Mouse (Mus musculus): ENCODE data around the gene Selplg. TPM values are rescaled to one million over a fixed set of nuclear protein-coding genes. Genes with fewer than 3 reads are reported as not detected.

The Selplg gene
- 100 to 1,000 TPM; 629 to 698 TPM for polyA plus RNA-seq (2017; shearing (Covaris generic))

GRCm38 (mm10) chr5:113832490-113832901, at the start of gene Selplg:
Gene Selplg (minus strand): TSS chr5:113832644.
- peak; percentile 64 for ATAC-seq

DNA sequence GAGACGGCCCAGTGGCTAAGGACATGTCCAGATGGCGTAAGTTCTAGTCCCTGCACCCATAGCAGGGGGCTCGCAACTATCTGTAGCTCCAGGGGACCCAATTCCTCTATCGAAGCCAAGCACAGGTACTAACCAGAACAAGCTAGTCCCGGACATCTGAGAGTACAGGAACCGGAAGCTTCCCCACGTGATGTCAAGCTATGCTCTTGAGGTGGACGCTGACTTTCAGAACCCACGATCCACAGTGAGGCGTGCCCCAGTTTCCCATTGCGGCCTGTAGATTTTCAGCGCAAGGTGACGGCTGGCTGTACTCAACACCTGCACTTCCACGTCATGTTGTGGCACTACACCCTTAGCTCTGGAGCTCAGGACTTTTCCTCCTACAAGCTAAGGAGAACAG, 48.7 kb upstream of the Selplg start:
- no peak for ATAC-seq

- ATAC-seq: no peak
These were observed 46.6 kb upstream of the Selplg start for GRCm38 (mm10) chr5:113878943-113879617.

DNA sequence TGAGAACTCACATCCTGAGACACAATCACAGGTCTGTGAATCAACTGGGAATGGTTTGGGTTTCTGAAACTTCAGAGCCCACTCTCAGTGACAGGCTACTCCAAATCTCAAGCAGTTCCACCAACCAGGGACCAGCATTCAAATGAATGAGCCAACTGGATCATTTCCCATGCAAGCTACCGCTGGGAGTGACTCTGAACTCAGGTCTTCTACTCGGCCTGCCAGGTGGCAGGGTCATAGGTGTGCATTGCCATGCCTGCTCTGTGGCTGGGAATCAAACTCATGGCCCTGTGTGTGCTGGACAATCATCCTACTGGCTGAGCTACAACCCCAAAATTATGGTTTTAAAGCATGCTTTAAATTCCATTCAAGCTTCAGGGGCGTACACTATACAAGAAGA, 45.1 kb upstream of the Selplg start:
- ATAC-seq: no peak

GRCm38 (mm10) chr5:113876176-113876575, 43.7 kb upstream of the Selplg start:
- no peak for ATAC-seq

- no peak for ATAC-seq
These were observed 43.2 kb upstream of the Selplg start for GRCm38 (mm10) chr5:113875625-113876024.

DNA sequence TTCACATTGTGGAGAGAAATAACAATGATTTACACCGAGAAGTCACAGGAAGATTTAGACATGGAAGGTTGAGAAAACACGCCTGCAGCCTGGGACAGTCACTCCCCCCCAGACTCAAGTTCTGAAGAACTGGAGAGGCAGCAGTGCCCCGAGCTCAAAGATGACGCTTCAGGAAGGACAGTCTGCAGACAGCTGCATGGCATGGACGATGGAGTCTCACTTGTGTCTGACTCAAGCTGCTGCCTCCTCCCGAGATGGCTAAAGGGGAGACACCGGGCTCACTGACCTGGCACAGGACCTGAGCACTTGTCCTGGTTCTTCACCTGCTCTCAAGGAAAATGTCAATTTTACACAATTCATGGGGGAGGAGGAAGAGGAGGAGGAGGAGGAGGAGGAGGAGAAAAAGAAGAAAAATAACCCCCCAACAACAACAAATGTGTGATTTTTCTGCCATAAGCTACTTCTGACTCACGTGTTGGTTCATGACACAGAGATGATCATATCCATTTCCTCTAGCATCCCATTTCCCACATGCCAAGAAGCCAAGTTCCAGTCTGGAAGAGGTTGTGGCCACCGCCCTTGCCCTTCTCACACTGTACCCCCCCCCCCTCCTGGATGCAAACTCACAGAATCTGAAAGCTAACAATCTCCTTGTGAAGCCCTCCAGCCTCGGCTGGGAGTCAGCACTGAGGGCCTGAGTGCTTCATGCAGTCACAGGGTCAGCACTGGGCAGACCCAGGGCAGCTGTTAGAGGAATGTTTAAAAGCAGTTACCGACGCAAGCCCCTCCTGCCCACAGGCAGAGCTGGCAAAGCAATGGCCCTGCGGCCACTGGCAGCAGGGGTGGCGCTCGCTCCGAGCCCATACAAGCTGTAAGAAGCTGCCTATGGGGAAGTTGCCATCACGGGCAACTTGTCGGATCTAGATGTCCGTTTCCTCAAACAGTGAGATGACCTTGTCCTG, 41.9 kb upstream of the Selplg start:
- no peak for ATAC-seq

GRCm38 (mm10) chr5:113872936-113873912, 40.8 kb upstream of the Selplg start:
- ATAC-seq: peak; percentile 63

GRCm38 (mm10) chr5:113871903-113872548, 39.6 kb upstream of the Selplg start:
- no peak for ATAC-seq

DNA sequence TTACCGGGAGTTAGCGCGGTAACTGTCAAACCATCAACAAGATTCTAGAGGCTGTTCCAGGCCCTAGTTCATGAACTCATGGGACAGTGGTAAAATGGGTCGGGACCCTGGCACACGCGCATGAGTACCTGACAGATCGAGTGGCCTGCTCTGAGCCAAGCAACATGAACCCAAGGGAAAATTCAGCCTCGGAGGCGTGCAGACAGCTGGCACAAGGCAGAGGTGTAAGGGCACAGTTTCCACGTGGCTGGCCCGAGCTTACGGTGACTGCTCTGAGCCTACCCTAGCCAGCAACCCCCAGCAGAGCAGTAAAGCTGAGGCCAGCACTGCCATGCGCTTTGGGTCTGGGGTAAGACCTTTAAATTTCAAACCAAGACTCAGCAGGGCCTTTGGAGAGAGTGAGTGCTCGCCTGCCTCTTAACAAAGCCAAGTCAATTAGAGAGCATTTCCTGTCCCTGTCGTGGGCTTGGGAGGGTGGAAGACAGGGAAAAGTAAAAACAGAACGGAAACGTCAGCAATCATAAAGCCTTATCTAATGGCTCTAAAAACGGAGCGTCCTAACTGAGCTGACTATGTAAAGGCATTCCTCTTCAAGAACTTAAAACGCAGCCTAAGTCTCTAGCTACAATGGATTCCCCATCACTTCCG, 38.1 kb upstream of the Selplg start:
- ATAC-seq: no peak

DNA sequence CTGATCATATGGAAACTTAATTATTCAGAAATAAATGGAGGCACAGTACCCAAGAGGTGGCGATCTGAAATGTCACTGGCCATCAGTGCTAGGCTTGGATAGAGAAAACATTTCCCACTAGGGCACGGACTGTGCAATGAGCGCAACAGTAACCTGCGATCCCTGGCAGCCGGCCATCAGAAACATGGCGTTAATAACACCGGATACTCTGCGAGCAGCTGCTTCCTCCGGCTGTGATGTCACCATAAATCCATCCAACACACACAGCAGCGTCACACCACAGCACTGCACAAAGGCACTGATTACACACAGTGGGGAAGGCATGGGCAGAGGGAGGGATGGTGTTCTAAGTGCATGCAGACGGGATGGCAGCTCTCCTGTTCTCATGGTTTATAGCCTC, 36.7 kb upstream of the Selplg start:
- ATAC-seq: no peak

- no peak for ATAC-seq
These were observed 32.5 kb upstream of the Selplg start for GRCm38 (mm10) chr5:113864992-113865391.

DNA sequence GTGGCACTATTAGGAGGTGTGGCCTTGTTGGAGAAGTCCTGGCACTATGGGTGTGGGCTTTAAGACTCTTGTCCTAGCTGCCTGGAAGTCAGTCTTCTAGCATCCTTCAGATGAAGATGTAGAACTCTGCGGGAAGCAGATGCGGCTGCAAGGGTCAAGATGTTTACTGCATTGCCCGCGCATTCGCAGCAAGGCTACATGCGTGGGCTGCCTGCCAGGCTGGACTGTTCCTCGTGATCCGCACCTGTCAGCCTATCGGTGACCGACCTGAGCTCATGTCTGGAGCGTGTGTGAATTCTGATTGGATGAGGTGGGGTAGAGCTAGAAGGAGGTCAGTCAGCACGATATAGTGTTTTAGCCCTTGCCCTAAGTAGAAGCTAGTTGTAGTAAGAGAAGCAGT, 31.6 kb upstream of the Selplg start:
- ATAC-seq: no peak

GRCm38 (mm10) chr5:113862418-113862817, 30.0 kb upstream of the Selplg start:
- ATAC-seq: no peak

- ATAC-seq: no peak
These were observed 28.9 kb upstream of the Selplg start for GRCm38 (mm10) chr5:113861294-113861693.

- ATAC-seq: peak; percentile 40
These were observed 26.5 kb upstream of the Selplg start for GRCm38 (mm10) chr5:113858971-113859370.

DNA sequence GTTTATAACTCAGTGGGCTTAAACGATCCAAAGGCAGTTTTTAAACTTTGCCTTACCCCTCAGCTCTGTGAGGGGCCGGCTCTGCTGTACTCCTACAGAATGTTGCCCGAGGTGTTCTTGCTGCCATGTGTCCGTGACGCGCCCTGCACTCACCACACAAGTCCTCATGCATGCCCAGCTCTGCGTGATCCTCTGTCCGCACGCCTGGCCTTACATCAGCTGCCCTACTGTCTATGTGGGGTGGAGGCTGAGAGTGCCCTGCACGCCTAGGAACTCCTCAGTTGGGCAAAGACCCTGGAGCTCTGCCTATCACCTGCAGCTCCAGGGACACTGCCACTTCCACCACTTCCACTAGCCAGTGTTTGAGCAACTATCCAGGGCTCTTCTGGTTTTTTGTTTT, 26.1 kb upstream of the Selplg start:
- no peak for ATAC-seq

- no peak for ATAC-seq
These were observed 25.2 kb upstream of the Selplg start for GRCm38 (mm10) chr5:113857631-113858030.

GRCm38 (mm10) chr5:113856631-113857030, 24.2 kb upstream of the Selplg start:
- no peak for ATAC-seq

DNA sequence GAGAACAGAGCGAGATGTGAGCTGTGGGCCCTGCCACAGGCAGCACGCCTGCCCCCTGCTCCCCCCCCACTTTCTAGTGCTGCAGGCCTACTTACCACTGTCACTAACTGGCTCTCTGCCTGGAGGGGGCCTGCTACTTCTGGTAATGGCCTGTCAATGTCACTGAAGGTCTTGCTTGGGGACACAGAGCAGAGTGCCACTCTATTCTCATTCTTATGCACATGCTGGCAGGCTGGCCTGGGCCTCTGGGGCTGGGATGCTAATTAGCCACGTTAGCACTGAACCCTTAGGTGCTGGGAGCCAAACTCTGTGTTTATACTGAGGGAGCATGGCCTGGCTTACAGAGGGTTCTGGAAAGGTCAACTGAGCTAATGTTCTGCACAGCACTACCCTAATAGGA, 23.3 kb upstream of the Selplg start:
- ATAC-seq: no peak

GRCm38 (mm10) chr5:113855117-113855516, 22.7 kb upstream of the Selplg start:
- no peak for ATAC-seq
